Mouse (Mus musculus) urinary bladder, adult 18-20 months (tissue): ENCODE data around the gene Gm38119.

ENCODE experiments used
- DNase-seq, 2 experiments: peaks; one replicate each; pipeline ENCODE4 v3.0.0; 2022; ENCODE audit warnings: low spot score in 2 of 2, mixed read lengths in 2 of 2

Gm38119 gene

GRCm38 (mm10) chr3:92738996-92739395, at the start of gene Gm38119:
Gene Gm38119 (minus strand): TSS chr3:92739096.
- no peak for DNase-seq

- DNase-seq: no peak
Measured at GRCm38 (mm10) chr3:92778799-92779198, 39.9 kb upstream of the Gm38119 start, which contains the start of gene Lce1i. Gene Lce1i (minus strand): TSS chr3:92778899.

- no peak for DNase-seq
Measured at GRCm38 (mm10) chr3:92771573-92771972, 32.7 kb upstream of the Gm38119 start.

GRCm38 (mm10) chr3:92764965-92765364, 26.1 kb upstream of the Gm38119 start, which contains the start of gene Lce1h:
Gene Lce1h (minus strand): TSS chr3:92765065.
- DNase-seq: no peak

GRCm38 (mm10) chr3:92753197-92753596, 14.3 kb upstream of the Gm38119 start:
- no peak for DNase-seq

GRCm38 (mm10) chr3:92752238-92752637, 13.3 kb upstream of the Gm38119 start, which contains the start of gene Lce1g:
Gene Lce1g (minus strand): TSS chr3:92752338.
- DNase-seq: no peak

- DNase-seq: no peak
Measured at GRCm38 (mm10) chr3:92722631-92723030, 16.3 kb downstream of the Gm38119 start.

- no peak for DNase-seq
Measured at GRCm38 (mm10) chr3:92720250-92720649, 18.6 kb downstream of the Gm38119 start, which contains the start of gene Lce1f. Gene Lce1f (minus strand): TSS chr3:92720350.

GRCm38 (mm10) chr3:92715122-92715521, 23.8 kb downstream of the Gm38119 start:
- no peak for DNase-seq

- no peak for DNase-seq
Measured at GRCm38 (mm10) chr3:92708974-92709373, 29.9 kb downstream of the Gm38119 start, which contains the start of gene Lce1e. Gene Lce1e (minus strand): TSS chr3:92709074.

- no peak for DNase-seq
Measured at GRCm38 (mm10) chr3:92694613-92695012, 44.3 kb downstream of the Gm38119 start.

- DNase-seq: no peak
Measured at GRCm38 (mm10) chr3:92691688-92692087, 47.2 kb downstream of the Gm38119 start.

GRCm38 (mm10) chr3:92689154-92689553, 49.7 kb downstream of the Gm38119 start:
- DNase-seq: peak in 1 of 2 experiments; percentile 9
